In the genomic region with DNA sequence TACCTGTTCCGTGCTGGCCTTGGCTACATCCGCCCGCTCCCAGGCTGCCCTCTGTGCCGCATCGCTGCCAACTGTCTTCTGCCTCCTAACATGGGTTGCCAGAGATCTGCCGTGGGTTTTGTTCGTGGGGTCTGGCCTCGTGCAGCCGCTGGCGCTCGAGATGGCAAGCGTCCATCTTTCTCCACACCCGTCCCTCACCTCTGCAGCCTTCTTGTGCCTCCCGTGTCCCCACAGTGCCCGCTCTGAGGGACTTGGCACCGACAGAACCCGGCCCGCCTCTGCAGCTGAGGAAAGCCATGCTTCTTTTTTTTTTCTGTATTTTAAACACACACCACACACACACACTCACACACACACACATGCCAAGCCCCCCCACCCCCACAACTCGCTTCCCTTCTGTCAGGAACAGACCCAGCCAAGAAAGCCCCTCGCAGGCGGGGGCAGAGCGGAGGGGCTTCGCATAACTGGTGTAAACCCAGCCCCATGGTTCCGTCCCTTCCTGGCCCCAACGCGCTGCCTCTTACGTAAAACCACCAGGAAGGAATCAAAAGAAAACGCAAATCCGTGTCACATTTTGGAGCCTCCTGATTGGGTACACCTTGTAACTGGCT, we compare ENCODE assay signal across 12 mouse cellular contexts. TPM values are rescaled to one million over a fixed set of nuclear protein-coding genes. Genes with fewer than 3 reads are reported as not detected.
A peak's percentile ranks its signal among the peaks of the same experiment; 100 is the strongest.
DNase-seq lines count a peak whose midpoint lies in the region; ATAC-seq and TF ChIP-seq lines count a peak whose summit lies in the region.
"Had no signal": no experiment of that assay in that cellular context is flagged by ENCODE, and none has a peak within 500 bp of the region (broad histone marks: within the 10 kb centered on the region; RNA-seq: fewer than 3 reads in every experiment).

No protein-coding gene starts in this region.

- intact Hi-C loops in heart, postnatal 36 days (cut with DNase I), result no loop called here

- TF ChIP-seq POLR2A in olfactory bulb, adult 2 months (IDR thresholded peaks at IDR 0.05; ENCODE audit: insufficient read depth, low read depth, low read length), result no peak

- H3K9ac ChIP-seq in forebrain, embryonic 13.5 days, result peak overlapping the region; percentile 35; the same call in 1 of the 2 replicates
- H3K9ac ChIP-seq: heart, embryonic 13.5 days; kidney, embryonic 15.5 days; liver, embryonic 13.5 days had no signal

- peak overlapping the region; percentile 43 for H3K4me2 ChIP-seq in forebrain, embryonic 13.5 days
- H3K4me2 ChIP-seq: heart, embryonic 13.5 days; kidney, embryonic 15.5 days; liver, embryonic 13.5 days had no signal

- H3K36me3 ChIP-seq in forebrain, embryonic 13.5 days (ENCODE audit: poor library complexity, severe bottlenecking), result no peaks in the 10 kb centered on the region
- H3K36me3 ChIP-seq in forebrain, embryonic 10.5 days (replicated peaks), result no peaks in the 10 kb centered on the region
- H3K36me3 ChIP-seq: heart, embryonic 13.5 days; kidney, embryonic 15.5 days; liver, embryonic 13.5 days had no signal

- H3K4me3 ChIP-seq in forebrain, embryonic 13.5 days, result peak overlapping the region; percentile 22
- H3K4me3 ChIP-seq in forebrain, embryonic 10.5 days, result no peak overlapping the region
- peak overlapping the region; percentile 67 for H3K4me3 ChIP-seq in olfactory bulb, adult 2 months (ENCODE audit: insufficient read depth, low read depth, low read length)
- H3K4me3 ChIP-seq: heart, embryonic 13.5 days; kidney, embryonic 15.5 days; liver, embryonic 13.5 days; megakaryocyte, embryonic 14.5 days had no signal

- WGBS in forebrain, embryonic 13.5 days, result 71% methylated on average over 29 of the region's 29 CpGs
- 88% methylated on average over 29 of the region's 29 CpGs for WGBS in forebrain, embryonic 10.5 days
- 25% methylated on average over 29 of the region's 29 CpGs for WGBS in olfactory bulb, adult 2 months

- H3K9me3 ChIP-seq in forebrain, embryonic 13.5 days (replicated peaks), result no peaks in the 10 kb centered on the region
- H3K9me3 ChIP-seq in forebrain, embryonic 10.5 days, result no peaks in the 10 kb centered on the region
- H3K9me3 ChIP-seq: heart, embryonic 13.5 days; kidney, embryonic 15.5 days; liver, embryonic 13.5 days; megakaryocyte, embryonic 14.5 days had no signal

- TF ChIP-seq CTCF in olfactory bulb, adult 2 months (IDR thresholded peaks at IDR 0.05; ENCODE audit: insufficient read depth, low read depth, low read length), result no peak

- H3K27ac ChIP-seq in forebrain, embryonic 13.5 days, result peak overlapping the region; percentile 87
- H3K27ac ChIP-seq in forebrain, embryonic 10.5 days, result no peak overlapping the region
- H3K27ac ChIP-seq in olfactory bulb, adult 2 months (ENCODE audit: insufficient read depth, low read depth, low read length), result peak overlapping the region; percentile 87
- H3K27ac ChIP-seq: heart, embryonic 13.5 days; kidney, embryonic 15.5 days; liver, embryonic 13.5 days had no signal

- peak; percentile 59; the same call in 1 of the 2 replicates for ATAC-seq in forebrain, embryonic 13.5 days

- DNase-seq in forebrain, embryonic 10.5 days (ENCODE audit: extremely low spot score, low spot score), result no peak
- DNase-seq in cerebellum, adult 9-11 months, result peak; percentile 85
- DNase-seq in layer of hippocampus, adult 8-10 months (ENCODE audit: low spot score in 2 of 2), result peak; percentile 65 to 67
- no peak for DNase-seq in heart, postnatal 36 days
- no peak for DNase-seq in spleen, postnatal 14 days (ENCODE audit: low spot score in 2 of 2)
- DNase-seq in urinary bladder, postnatal 10 days (ENCODE audit: low spot score), result no peak
- DNase-seq: liver, embryonic 13.5 days had no signal

- 0 out of 2 replicates have a peak, but pooled peaks cover 11% of the 10 kb centered on the region for H3K27me3 ChIP-seq in forebrain, embryonic 13.5 days
- peaks cover 31% of the 10 kb centered on the region for H3K27me3 ChIP-seq in forebrain, embryonic 10.5 days (ENCODE audit: poor library complexity, severe bottlenecking)

- H3K4me1 ChIP-seq in forebrain, embryonic 13.5 days, result peaks cover 58% of the 10 kb centered on the region
- H3K4me1 ChIP-seq in forebrain, embryonic 10.5 days, result peaks cover 12% of the 10 kb centered on the region
- H3K4me1 ChIP-seq in olfactory bulb, adult 2 months (ENCODE audit: control insufficient read depth, insufficient read depth, low read length), result peaks cover 40% of the 10 kb centered on the region
- H3K4me1 ChIP-seq: heart, embryonic 13.5 days; kidney, embryonic 15.5 days had no signal

RNA-seq across cellular contexts. Expression of gene Acsf3, which starts 23.1 kb away (rescaled TPM):
- 15.4 and 17.4 TPM in 2 replicates for polyA plus RNA-seq in forebrain, embryonic 13.5 days (2015; fragmentation: Nextera tagmentation; extraction: Ambion mirVana)
- polyA plus RNA-seq in forebrain, embryonic 10.5 days (2016; fragmentation: Nextera tagmentation; extraction: Ambion mirVana), result 19.0 and 19.1 TPM in 2 replicates
- total RNA-seq in layer of hippocampus, adult 8-10 months (2022), result 10 to 100 TPM; 21.9 to 26.7 (median 23.9) TPM
- polyA plus RNA-seq in olfactory bulb, adult 2 months (2012; ENCODE audit: insufficient read depth, insufficient read length, low replicate concordance, missing spikeins), result not detected in 2 replicates
- 10 to 100 TPM; 28.3 to 30.6 TPM for total RNA-seq in heart, postnatal 36 days (2021)

RNA-seq across cellular contexts. Expression of gene Cbfa2t3, which starts 53.3 kb away (rescaled TPM):
- polyA plus RNA-seq in forebrain, embryonic 13.5 days (2015; fragmentation: Nextera tagmentation; extraction: Ambion mirVana), result 12.4 and 13.9 TPM in 2 replicates
- 1.6 and 2.4 TPM in 2 replicates for polyA plus RNA-seq in forebrain, embryonic 10.5 days (2016; fragmentation: Nextera tagmentation; extraction: Ambion mirVana)
- 10 to 100 TPM; 30.0 to 39.0 (median 37.0) TPM for total RNA-seq in layer of hippocampus, adult 8-10 months (2022)
- not detected in 2 replicates for polyA plus RNA-seq in olfactory bulb, adult 2 months (2012; ENCODE audit: insufficient read depth, insufficient read length, low replicate concordance, missing spikeins)
- 10 to 100 TPM; 19.7 to 23.0 TPM for total RNA-seq in heart, postnatal 36 days (2021)

Comparison
In these comparisons a context has a peak if more than half of its experiments do, and no peak if none do; other contexts are left out.
1. DNase-seq: peak in cerebellum, adult 9-11 months (single experiment) and layer of hippocampus, adult 8-10 months (2 of 2); none in forebrain, embryonic 10.5 days (single experiment), heart, postnatal 36 days (0 of 2), spleen, postnatal 14 days (0 of 2) and urinary bladder, postnatal 10 days (single experiment).
2. RNA of gene Acsf3, which starts 23.1 kb away (polyA plus RNA-seq): 19.0 to 19.1 TPM in forebrain, embryonic 10.5 days and 15.4 to 17.4 TPM in forebrain, embryonic 13.5 days; not detected in olfactory bulb, adult 2 months; every median in the first group is over 10 times any median in the second.